Mouse (Mus musculus): ENCODE results near the gene Tnfaip1. TPM values are rescaled to one million over a fixed set of nuclear protein-coding genes. Genes with fewer than 3 reads are reported as not detected.

Gene Tnfaip1
- total and polyA plus RNA-seq, 2 experiments from 2014 or later, result 38.2 to 59.1 TPM

DNA sequence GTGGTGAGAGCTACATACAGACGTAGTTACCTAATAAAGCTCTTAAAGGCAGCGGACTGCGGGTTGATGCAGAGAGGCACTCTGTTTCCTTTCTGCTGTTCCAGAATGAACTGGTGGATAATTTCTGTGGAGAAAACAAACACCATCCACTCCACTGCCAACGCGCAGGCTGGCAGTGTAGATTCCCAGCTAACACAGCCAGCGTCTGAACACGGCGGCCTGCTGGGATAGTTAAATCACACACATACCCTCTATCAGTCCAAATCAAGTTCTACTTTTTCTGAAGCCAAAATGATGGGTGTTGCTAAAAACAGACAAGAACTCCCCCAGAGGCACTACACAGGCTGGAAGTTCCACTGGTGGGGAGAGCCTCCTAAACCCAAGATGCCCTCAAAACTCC lies 35.3 kb upstream of the Tnfaip1 start:
- H3K4me3 ChIP-seq (ENCODE audit: low read depth, low read length), result no peak overlapping the region
- H3K4me2 ChIP-seq (ENCODE audit: low read depth, low read length, poor library complexity, severe bottlenecking), result no peak overlapping the region
- TF ChIP-seq CTCF (IDR thresholded peaks at IDR 0.05), result no peak
- H3K9me3 ChIP-seq (ENCODE audit: low read length), result no peaks in the 10 kb centered on the region
- no peak for DNase-seq (ENCODE audit: low spot score)
- no peaks in the 10 kb centered on the region for H3K4me1 ChIP-seq (ENCODE audit: insufficient read depth, low read length)
- 91% methylated on average over 8 of the region's 8 CpGs for WGBS
- H3K36me3 ChIP-seq (ENCODE audit: insufficient read depth, low read length), result peaks cover 30% of the 10 kb centered on the region
- H3K9ac ChIP-seq (replicated peaks; ENCODE audit: low read length, poor library complexity, severe bottlenecking), result no peak overlapping the region
- H3K27ac ChIP-seq (ENCODE audit: low read depth, low read length), result no peak overlapping the region
- H3K27me3 ChIP-seq (ENCODE audit: insufficient read depth, low read length), result no peaks in the 10 kb centered on the region
- ATAC-seq (ENCODE audit: low FRiP score), result no peak

DNA sequence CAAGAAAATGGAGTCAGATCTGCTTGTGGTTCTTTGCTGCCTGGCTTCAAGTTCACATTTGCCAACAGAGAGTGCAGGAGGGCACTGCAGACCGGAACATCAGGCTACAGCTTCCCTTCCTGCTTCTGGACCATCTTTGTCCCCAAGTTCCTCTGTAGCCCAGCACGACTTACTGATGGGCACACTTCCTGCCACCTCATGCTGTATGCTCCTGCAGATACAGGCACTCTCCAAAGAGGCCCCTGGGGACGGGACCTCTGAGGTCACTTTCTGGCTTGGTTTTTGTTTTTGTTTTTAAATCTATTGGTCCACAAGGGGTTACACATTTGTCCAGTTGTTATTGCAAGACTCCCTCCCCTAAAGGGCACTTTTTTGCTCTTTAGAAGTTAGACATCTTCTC lies 33.7 kb upstream of the Tnfaip1 start:
- H3K9me3 ChIP-seq (ENCODE audit: low read length), result no peaks in the 10 kb centered on the region
- peaks cover 29% of the 10 kb centered on the region for H3K36me3 ChIP-seq (ENCODE audit: insufficient read depth, low read length)
- no peaks in the 10 kb centered on the region for H3K4me1 ChIP-seq (ENCODE audit: insufficient read depth, low read length)
- DNase-seq (ENCODE audit: low spot score), result no peak
- H3K4me2 ChIP-seq (ENCODE audit: low read depth, low read length, poor library complexity, severe bottlenecking), result no peak overlapping the region
- TF ChIP-seq CTCF (IDR thresholded peaks at IDR 0.05), result no peak
- no peak overlapping the region for H3K9ac ChIP-seq (replicated peaks; ENCODE audit: low read length, poor library complexity, severe bottlenecking)
- no peak overlapping the region for H3K4me3 ChIP-seq (ENCODE audit: low read depth, low read length)
- WGBS, result 75% methylated on average over 3 of the region's 3 CpGs
- H3K27me3 ChIP-seq (ENCODE audit: insufficient read depth, low read length), result no peaks in the 10 kb centered on the region
- ATAC-seq (ENCODE audit: low FRiP score), result no peak
- no peak overlapping the region for H3K27ac ChIP-seq (ENCODE audit: low read depth, low read length)

DNA sequence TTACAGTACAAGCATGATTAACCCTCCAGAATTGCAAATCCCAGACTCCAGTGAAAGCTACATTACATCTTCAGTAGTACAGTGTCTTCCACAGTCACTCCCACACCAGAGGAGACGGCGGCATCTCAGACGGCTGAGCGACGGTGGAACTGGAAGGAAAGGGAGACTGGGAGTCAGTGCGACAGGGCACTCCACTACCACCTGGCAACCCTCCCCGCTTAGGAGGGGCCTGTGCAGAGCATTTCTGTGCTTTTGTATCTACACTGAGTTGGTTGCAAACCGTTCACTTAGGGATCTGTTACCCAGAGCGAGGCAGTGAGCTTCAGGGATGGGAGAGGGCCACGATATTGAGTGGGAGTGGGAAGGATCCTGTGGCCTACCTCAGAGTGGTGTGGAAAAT lies 32.7 kb upstream of the Tnfaip1 start:
- Histone ChIP-seq H3K4me2 (ENCODE audit: low read depth, low read length, poor library complexity, severe bottlenecking) (no peak overlapping the region), H3K36me3 (ENCODE audit: insufficient read depth, low read length) (peaks cover 29% of the 10 kb centered on the region), H3K9ac (replicated peaks; ENCODE audit: low read length, poor library complexity, severe bottlenecking) (no peak overlapping the region), H3K4me1 (ENCODE audit: insufficient read depth, low read length) (no peaks in the 10 kb centered on the region), H3K27me3 (ENCODE audit: insufficient read depth, low read length) (no peaks in the 10 kb centered on the region), H3K4me3 (ENCODE audit: low read depth, low read length) (no peak overlapping the region), H3K9me3 (ENCODE audit: low read length) (no peaks in the 10 kb centered on the region), H3K27ac (ENCODE audit: low read depth, low read length) (no peak overlapping the region)
- 88% methylated on average over 10 of the region's 10 CpGs for WGBS
- TF ChIP-seq CTCF (IDR thresholded peaks at IDR 0.05), result no peak
- ATAC-seq (ENCODE audit: low FRiP score) (no peak), DNase-seq (ENCODE audit: low spot score) (no peak)

DNA sequence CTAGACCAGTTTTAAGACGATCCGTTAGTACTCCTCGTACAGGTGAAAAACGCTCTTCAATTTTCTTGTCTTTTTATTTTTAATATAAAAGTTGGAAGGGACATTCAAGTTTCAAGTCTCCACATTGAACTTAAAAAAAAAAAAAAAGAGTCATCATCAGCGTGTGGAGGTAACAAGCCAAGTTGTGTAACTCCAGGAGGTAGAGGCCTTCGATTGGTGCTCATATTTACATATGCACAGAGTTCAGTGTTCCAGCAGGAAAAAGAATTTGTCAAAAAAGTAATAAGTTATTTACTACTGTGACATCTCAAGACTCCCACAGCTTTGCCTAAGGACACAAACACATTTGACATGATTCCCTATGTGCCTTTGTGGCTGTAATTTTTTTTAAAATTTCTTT lies 31.5 kb upstream of the Tnfaip1 start:
- no peaks in the 10 kb centered on the region for H3K4me1 ChIP-seq (ENCODE audit: insufficient read depth, low read length)

DNA sequence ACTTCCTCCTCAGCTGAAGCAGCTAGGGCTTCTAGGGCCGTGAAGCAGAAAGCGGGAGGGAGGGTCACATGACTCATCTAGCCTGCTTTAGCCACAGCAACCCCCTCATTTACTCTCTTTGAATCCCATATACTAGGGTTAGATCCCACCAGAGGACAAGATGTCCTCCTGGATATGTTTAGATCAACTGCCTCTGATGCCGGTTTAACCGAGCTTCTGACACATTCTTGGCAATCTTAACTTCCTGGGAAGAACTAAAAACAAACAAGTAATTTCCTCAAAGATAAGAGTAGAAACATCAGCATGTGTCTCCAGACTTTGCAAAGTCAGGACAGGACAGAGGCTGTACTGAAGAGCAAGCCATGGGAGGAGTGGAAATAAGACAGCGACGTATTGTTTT lies 30.6 kb upstream of the Tnfaip1 start:
- H3K4me1 ChIP-seq (ENCODE audit: insufficient read depth, low read length), result no peaks in the 10 kb centered on the region
- 81% methylated on average over 6 of the region's 6 CpGs for WGBS

More for the DNA sequence above, 31.5 kb upstream of the Tnfaip1 start:
- WGBS, result 91% methylated on average over 6 of the region's 6 CpGs
- peaks cover 27% of the 10 kb centered on the region for H3K36me3 ChIP-seq (ENCODE audit: insufficient read depth, low read length)
- no peaks in the 10 kb centered on the region for H3K27me3 ChIP-seq (ENCODE audit: insufficient read depth, low read length)
- DNase-seq (ENCODE audit: low spot score) (no peak), ATAC-seq (ENCODE audit: low FRiP score) (no peak)
- H3K9me3 ChIP-seq (ENCODE audit: low read length), result no peaks in the 10 kb centered on the region
- no peak overlapping the region for H3K4me3 ChIP-seq (ENCODE audit: low read depth, low read length)
- H3K27ac ChIP-seq (ENCODE audit: low read depth, low read length), result no peak overlapping the region
- no peak overlapping the region for H3K9ac ChIP-seq (replicated peaks; ENCODE audit: low read length, poor library complexity, severe bottlenecking)
- no peak for TF ChIP-seq CTCF (IDR thresholded peaks at IDR 0.05)
- H3K4me2 ChIP-seq (ENCODE audit: low read depth, low read length, poor library complexity, severe bottlenecking), result no peak overlapping the region

DNA sequence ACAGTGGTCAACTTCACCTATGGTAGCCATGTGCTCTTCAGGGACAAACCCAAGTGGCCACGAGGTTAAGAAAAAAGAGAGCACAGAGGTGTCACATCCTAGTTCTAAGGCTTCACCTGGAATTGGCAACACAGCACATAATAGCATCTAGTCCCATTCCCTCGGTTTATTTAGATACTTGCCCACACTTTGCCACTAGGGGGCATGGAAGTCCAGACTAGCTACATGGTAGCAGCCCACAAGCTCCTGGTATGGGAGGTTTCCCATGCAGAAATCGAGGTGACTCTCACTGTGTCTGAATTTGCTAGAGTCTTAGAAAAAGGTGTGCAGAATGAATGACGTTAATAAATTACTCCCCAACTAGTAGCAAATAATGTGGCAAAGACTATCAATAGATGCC lies 24.3 kb upstream of the Tnfaip1 start:
- Histone ChIP-seq H3K27ac (ENCODE audit: low read depth, low read length) (no peak overlapping the region), H3K4me1 (ENCODE audit: insufficient read depth, low read length) (no peaks in the 10 kb centered on the region), H3K27me3 (ENCODE audit: insufficient read depth, low read length) (no peaks in the 10 kb centered on the region), H3K4me2 (ENCODE audit: low read depth, low read length, poor library complexity, severe bottlenecking) (no peak overlapping the region), H3K36me3 (ENCODE audit: insufficient read depth, low read length) (no peaks in the 10 kb centered on the region), H3K9me3 (ENCODE audit: low read length) (no peaks in the 10 kb centered on the region), H3K9ac (replicated peaks; ENCODE audit: low read length, poor library complexity, severe bottlenecking) (no peak overlapping the region), H3K4me3 (ENCODE audit: low read depth, low read length) (no peak overlapping the region)
- TF ChIP-seq CTCF (IDR thresholded peaks at IDR 0.05), result peak; percentile 95
- WGBS, result 14% methylated on average over 4 of the region's 4 CpGs
- ATAC-seq (ENCODE audit: low FRiP score), result 0 out of 2 replicates have a peak, but pooled peaks have one; percentile 60
- peak; percentile 93 for DNase-seq (ENCODE audit: low spot score)

More for the DNA sequence above, 30.6 kb upstream of the Tnfaip1 start:
- H3K27ac ChIP-seq (ENCODE audit: low read depth, low read length), result no peak overlapping the region
- H3K9me3 ChIP-seq (ENCODE audit: low read length), result no peaks in the 10 kb centered on the region
- DNase-seq (ENCODE audit: low spot score), result no peak
- H3K36me3 ChIP-seq (ENCODE audit: insufficient read depth, low read length), result peaks cover 22% of the 10 kb centered on the region
- no peak overlapping the region for H3K4me2 ChIP-seq (ENCODE audit: low read depth, low read length, poor library complexity, severe bottlenecking)
- no peak for ATAC-seq (ENCODE audit: low FRiP score)
- H3K9ac ChIP-seq (replicated peaks; ENCODE audit: low read length, poor library complexity, severe bottlenecking), result no peak overlapping the region
- no peaks in the 10 kb centered on the region for H3K27me3 ChIP-seq (ENCODE audit: insufficient read depth, low read length)
- TF ChIP-seq CTCF (IDR thresholded peaks at IDR 0.05), result no peak
- no peak overlapping the region for H3K4me3 ChIP-seq (ENCODE audit: low read depth, low read length)
